Mouse (Mus musculus): ENCODE data around the gene Wdr26. TPM values are rescaled to one million over a fixed set of nuclear protein-coding genes. Genes with fewer than 3 reads are reported as not detected.

Gene Wdr26
- polyA plus RNA-seq (2014; fragmentation: Nextera tagmentation; extraction: Ambion mirVana), result 30.9 and 37.5 TPM in 2 replicates

GRCm38 (mm10) chr1:181211920-181212633 is at the start of gene Wdr26:
TSS of gene Wdr26 (minus strand) at chr1:181212001.
- Histone ChIP-seq H3K4me1 (ENCODE audit: control insufficient read depth, insufficient read depth, low read length) (peaks cover 7% of the 10 kb centered on the region), H3K9ac (ENCODE audit: low read depth, low read length) (peak within 1 kb of the TSS; percentile 96), H3K36me3 (ENCODE audit: control insufficient read depth, insufficient read depth, low read length) (0 out of 2 replicates have a peak, but pooled peaks cover 2% of the 10 kb centered on the region), H3K27me3 (ENCODE audit: control insufficient read depth, insufficient read depth, low read length) (no peaks in the 10 kb centered on the region), H3K4me3 (ENCODE audit: low read depth, low read length) (peak within 1 kb of the TSS; percentile 91), H3K4me2 (peak within 1 kb of the TSS; percentile 84), H3K9me3 (replicated peaks; ENCODE audit: control insufficient read depth, low read length) (no peaks in the 10 kb centered on the region), H3K27ac (ENCODE audit: low read depth, low read length) (peak within 1 kb of the TSS; percentile 96)
- peak; percentile 84 for ATAC-seq (replicated peaks; ENCODE audit: insufficient number of reproducible peaks, low FRiP score, low TSS enrichment)
- under 1% methylated on average over 50 of the region's 54 CpGs for WGBS (ENCODE audit: insufficient replicate concordance)

DNA sequence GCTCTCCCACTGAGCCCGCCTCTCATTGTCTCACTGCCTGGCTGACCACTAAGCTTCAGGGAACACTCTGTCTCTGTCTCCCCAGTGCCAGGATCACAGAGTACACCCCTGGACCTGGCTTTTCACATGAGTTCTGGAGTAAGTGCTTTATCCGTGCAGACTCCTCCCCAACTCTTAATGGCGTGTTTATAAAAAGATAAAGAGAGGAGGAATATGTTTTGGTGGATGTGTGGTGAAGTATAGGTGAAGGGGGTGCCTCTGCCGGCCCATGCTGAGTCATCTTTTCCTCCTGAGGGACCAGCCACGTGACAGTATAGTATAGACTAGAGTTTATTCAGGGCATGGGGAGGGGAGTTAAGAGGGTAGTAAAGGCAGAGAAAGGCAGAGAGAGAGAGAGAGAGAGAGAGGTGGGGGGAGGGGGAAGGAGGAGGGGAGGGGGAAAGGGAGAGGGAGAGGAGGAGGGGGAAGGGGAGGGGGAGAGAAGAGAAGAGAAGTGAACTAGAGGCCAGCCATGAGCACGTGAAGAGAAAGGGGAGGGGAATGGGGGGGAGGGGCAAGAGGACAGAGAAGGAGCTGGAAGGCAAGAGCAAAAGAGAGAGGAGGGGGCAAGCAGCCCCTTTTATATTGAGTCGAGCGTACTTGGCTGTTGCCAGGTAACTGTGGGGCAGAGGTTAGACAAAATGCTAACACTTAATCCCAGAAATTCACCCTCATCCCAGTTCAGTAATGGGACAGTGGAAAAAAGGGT is 49.3 kb upstream of the Wdr26 start:
- H3K9ac ChIP-seq (ENCODE audit: low read depth, low read length), result no peak overlapping the region
- peak overlapping the region; percentile 57 for H3K27ac ChIP-seq (ENCODE audit: low read depth, low read length)
- WGBS (ENCODE audit: insufficient replicate concordance), result 37% methylated on average over 8 of the region's 8 CpGs
- no peaks in the 10 kb centered on the region for H3K9me3 ChIP-seq (replicated peaks; ENCODE audit: control insufficient read depth, low read length)
- no peak overlapping the region for H3K4me3 ChIP-seq (ENCODE audit: low read depth, low read length)
- H3K4me1 ChIP-seq (ENCODE audit: control insufficient read depth, insufficient read depth, low read length), result peaks cover 28% of the 10 kb centered on the region
- ATAC-seq (replicated peaks; ENCODE audit: insufficient number of reproducible peaks, low FRiP score, low TSS enrichment), result 0 out of 2 replicates have a peak, but pooled peaks have one; percentile 21
- H3K4me2 ChIP-seq, result no peak overlapping the region
- no peaks in the 10 kb centered on the region for H3K36me3 ChIP-seq (ENCODE audit: control insufficient read depth, insufficient read depth, low read length)
- H3K27me3 ChIP-seq (ENCODE audit: control insufficient read depth, insufficient read depth, low read length), result no peaks in the 10 kb centered on the region

GRCm38 (mm10) chr1:181260422-181260821 is 48.6 kb upstream of the Wdr26 start:
- H3K9ac ChIP-seq (ENCODE audit: low read depth, low read length), result no peak overlapping the region
- no peak for ATAC-seq (replicated peaks; ENCODE audit: insufficient number of reproducible peaks, low FRiP score, low TSS enrichment)
- 84% methylated on average over 10 of the region's 10 CpGs for WGBS (ENCODE audit: insufficient replicate concordance)
- H3K4me1 ChIP-seq (ENCODE audit: control insufficient read depth, insufficient read depth, low read length), result peaks cover 31% of the 10 kb centered on the region
- no peak overlapping the region for H3K4me2 ChIP-seq
- peak overlapping the region; percentile 57; the same call in 1 of the 2 replicates for H3K27ac ChIP-seq (ENCODE audit: low read depth, low read length)
- H3K9me3 ChIP-seq (replicated peaks; ENCODE audit: control insufficient read depth, low read length), result no peaks in the 10 kb centered on the region
- no peak overlapping the region for H3K4me3 ChIP-seq (ENCODE audit: low read depth, low read length)
- no peaks in the 10 kb centered on the region for H3K27me3 ChIP-seq (ENCODE audit: control insufficient read depth, insufficient read depth, low read length)
- no peaks in the 10 kb centered on the region for H3K36me3 ChIP-seq (ENCODE audit: control insufficient read depth, insufficient read depth, low read length)

- no peak for ATAC-seq (replicated peaks; ENCODE audit: insufficient number of reproducible peaks, low FRiP score, low TSS enrichment)
- 70% methylated on average over 11 of the region's 11 CpGs for WGBS (ENCODE audit: insufficient replicate concordance)
Observed at GRCm38 (mm10) chr1:181259626-181260410, 48.0 kb upstream of the Wdr26 start.

DNA sequence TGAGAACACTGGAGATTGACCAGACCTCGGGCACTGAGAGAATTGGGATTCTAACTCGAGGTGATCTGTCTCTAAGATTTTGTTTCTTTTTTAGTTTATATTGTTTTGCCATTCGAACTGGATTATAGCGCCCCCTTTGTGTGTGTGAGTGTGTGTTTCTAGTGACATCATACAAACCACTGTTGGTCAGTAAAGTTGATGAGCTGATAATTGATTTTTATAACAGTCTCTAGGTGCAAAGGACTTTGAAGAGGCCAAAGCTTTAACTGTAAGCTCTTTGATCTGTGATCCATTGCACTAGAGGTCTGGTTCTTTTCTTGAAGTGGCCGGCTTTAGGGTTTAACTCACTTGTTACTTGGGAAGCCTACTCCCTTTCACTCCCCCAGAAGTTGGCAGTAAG is 47.3 kb upstream of the Wdr26 start:
- Histone ChIP-seq H3K9ac (ENCODE audit: low read depth, low read length) (no peak overlapping the region), H3K4me3 (ENCODE audit: low read depth, low read length) (no peak overlapping the region), H3K9me3 (replicated peaks; ENCODE audit: control insufficient read depth, low read length) (no peaks in the 10 kb centered on the region), H3K27ac (ENCODE audit: low read depth, low read length) (no peak overlapping the region), H3K4me1 (ENCODE audit: control insufficient read depth, insufficient read depth, low read length) (peaks cover 32% of the 10 kb centered on the region), H3K27me3 (ENCODE audit: control insufficient read depth, insufficient read depth, low read length) (no peaks in the 10 kb centered on the region), H3K36me3 (ENCODE audit: control insufficient read depth, insufficient read depth, low read length) (no peaks in the 10 kb centered on the region), H3K4me2 (no peak overlapping the region)
- 63% methylated on average over 5 of the region's 5 CpGs for WGBS (ENCODE audit: insufficient replicate concordance)
- ATAC-seq (replicated peaks; ENCODE audit: insufficient number of reproducible peaks, low FRiP score, low TSS enrichment), result no peak

More at GRCm38 (mm10) chr1:181259626-181260410, 48.0 kb upstream of the Wdr26 start:
- no peaks in the 10 kb centered on the region for H3K9me3 ChIP-seq (replicated peaks; ENCODE audit: control insufficient read depth, low read length)
- no peaks in the 10 kb centered on the region for H3K36me3 ChIP-seq (ENCODE audit: control insufficient read depth, insufficient read depth, low read length)
- no peak overlapping the region for H3K27ac ChIP-seq (ENCODE audit: low read depth, low read length)
- no peak overlapping the region for H3K4me3 ChIP-seq (ENCODE audit: low read depth, low read length)
- H3K9ac ChIP-seq (ENCODE audit: low read depth, low read length), result no peak overlapping the region
- H3K4me1 ChIP-seq (ENCODE audit: control insufficient read depth, insufficient read depth, low read length), result peaks cover 32% of the 10 kb centered on the region
- no peak overlapping the region for H3K4me2 ChIP-seq
- no peaks in the 10 kb centered on the region for H3K27me3 ChIP-seq (ENCODE audit: control insufficient read depth, insufficient read depth, low read length)

DNA sequence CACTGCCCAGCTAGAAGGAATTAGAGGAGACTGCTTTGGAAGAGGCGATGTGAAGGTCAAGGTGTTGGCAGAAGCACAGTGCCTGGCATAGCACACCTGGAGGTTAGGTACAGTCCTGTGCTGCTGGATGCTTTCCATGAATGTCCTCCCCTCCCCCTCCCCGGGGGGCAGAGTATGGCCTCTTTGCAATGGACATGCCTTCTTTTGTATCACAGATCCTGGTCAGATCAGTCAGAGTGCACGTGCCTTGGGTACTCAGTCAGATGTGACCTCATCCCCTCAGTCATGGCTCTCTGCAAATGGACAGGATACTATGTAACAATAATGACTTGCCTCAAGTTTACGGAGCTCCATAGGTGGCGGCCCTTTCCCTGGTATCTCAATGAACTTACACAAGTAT is 46.8 kb upstream of the Wdr26 start:
- Histone ChIP-seq H3K36me3 (ENCODE audit: control insufficient read depth, insufficient read depth, low read length) (no peaks in the 10 kb centered on the region), H3K27me3 (ENCODE audit: control insufficient read depth, insufficient read depth, low read length) (no peaks in the 10 kb centered on the region), H3K4me2 (no peak overlapping the region), H3K9me3 (replicated peaks; ENCODE audit: control insufficient read depth, low read length) (no peaks in the 10 kb centered on the region), H3K27ac (ENCODE audit: low read depth, low read length) (peak overlapping the region; percentile 89; the same call in 1 of the 2 replicates), H3K4me1 (ENCODE audit: control insufficient read depth, insufficient read depth, low read length) (peaks cover 32% of the 10 kb centered on the region), H3K9ac (ENCODE audit: low read depth, low read length) (no peak overlapping the region), H3K4me3 (ENCODE audit: low read depth, low read length) (no peak overlapping the region)
- WGBS (ENCODE audit: insufficient replicate concordance), result 65% methylated on average over 5 of the region's 5 CpGs
- no peak for ATAC-seq (replicated peaks; ENCODE audit: insufficient number of reproducible peaks, low FRiP score, low TSS enrichment)

DNA sequence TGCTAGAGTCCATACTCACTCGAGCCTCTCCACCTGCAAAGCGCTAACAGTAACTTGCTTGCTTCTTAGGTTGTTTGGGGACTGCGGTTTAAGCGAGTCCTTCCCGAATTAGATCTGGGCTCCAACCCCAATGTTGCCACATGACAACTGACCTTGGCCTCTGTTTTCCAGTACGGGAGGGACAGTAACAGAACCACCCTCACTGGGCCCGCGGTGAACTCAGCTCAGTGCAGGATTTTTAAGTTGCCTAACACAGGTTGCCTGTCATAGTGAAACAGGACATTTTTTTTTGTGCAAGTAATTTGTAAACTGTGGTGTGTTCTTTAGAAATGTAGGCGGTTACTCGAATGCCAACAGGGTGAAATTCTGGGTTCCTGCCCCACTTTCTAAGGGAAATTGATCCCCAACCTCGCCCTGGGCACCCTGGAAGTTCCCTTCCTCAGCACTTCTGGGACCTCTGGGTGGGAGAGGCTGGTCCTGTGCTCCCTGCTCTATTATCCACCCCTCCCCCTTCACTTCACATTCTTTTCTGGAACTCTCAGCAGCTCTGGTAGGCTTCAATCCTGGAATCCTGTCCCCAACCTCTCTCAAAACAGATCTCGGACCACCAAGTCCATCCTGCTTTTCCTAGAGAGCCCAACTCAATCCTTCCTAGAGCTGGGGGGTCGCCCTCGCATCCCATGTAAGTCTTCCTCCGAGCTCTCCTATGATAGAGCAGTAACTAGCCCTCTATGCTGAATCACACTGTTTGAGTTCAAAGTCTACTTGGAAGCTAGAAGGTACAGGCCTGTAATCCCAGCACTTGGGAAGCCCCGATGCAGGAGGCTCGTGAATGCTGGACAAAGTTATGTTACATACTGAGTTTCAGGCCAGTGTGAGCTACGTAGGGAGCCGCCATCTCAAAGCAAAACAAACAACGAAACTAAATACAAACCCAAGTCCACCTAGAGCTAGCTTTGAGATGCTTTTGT is 46.1 kb upstream of the Wdr26 start:
- Histone ChIP-seq H3K4me2 (peak overlapping the region; percentile 93), H3K4me1 (ENCODE audit: control insufficient read depth, insufficient read depth, low read length) (peaks cover 32% of the 10 kb centered on the region), H3K4me3 (ENCODE audit: low read depth, low read length) (no peak overlapping the region), H3K9ac (ENCODE audit: low read depth, low read length) (0 out of 2 replicates have a peak overlapping the region, but pooled peaks have one; percentile 22), H3K27ac (ENCODE audit: low read depth, low read length) (peak overlapping the region; percentile 89), H3K27me3 (ENCODE audit: control insufficient read depth, insufficient read depth, low read length) (no peaks in the 10 kb centered on the region), H3K9me3 (replicated peaks; ENCODE audit: control insufficient read depth, low read length) (no peaks in the 10 kb centered on the region), H3K36me3 (ENCODE audit: control insufficient read depth, insufficient read depth, low read length) (no peaks in the 10 kb centered on the region)
- WGBS (ENCODE audit: insufficient replicate concordance), result 65% methylated on average over 20 of the region's 20 CpGs
- ATAC-seq (replicated peaks; ENCODE audit: insufficient number of reproducible peaks, low FRiP score, low TSS enrichment), result no peak

Measured in heart, embryonic 11.5 days (tissue).